Mouse (Mus musculus): ENCODE data around the gene Usp29.
"Not testable (repeated sequence)": the region's sequence is repeated elsewhere in the genome, so short reads cannot be mapped to it uniquely, and the experiment has no call there.

GRCm38 (mm10) chr7:6880918-6881317, 150.5 kb downstream of the Usp29 start:
- not testable (repeated sequence) for TF ChIP-seq CTCF, POLR2A (IDR thresholded peaks at IDR 0.05; ENCODE audit: extremely low read depth, insufficient read depth, low read length)

Measured in cortical plate, adult 2 months (tissue).